Mouse (Mus musculus) intestine, postnatal 0 days (tissue): ENCODE data around the gene Themis2. TPM values are rescaled to one million over a fixed set of nuclear protein-coding genes. Genes with fewer than 3 reads are reported as not detected.

ENCODE experiments used
- ATAC-seq: fragments of 200-750 bp; cut with Nextera tagmentation; 2 replicates; pipeline ENCODE4 v1.8.0; 2017; ENCODE audit warnings: mild to moderate bottlenecking, moderate TSS enrichment, moderate library complexity
- H3K27ac ChIP-seq: fragments of 300-500 bp; sonication (generic); 2 replicates; pipeline ENCODE4 v1.5.1; 2014; ENCODE audit warnings: mild to moderate bottlenecking, low read depth, low read length, moderate library complexity
- H3K27me3 ChIP-seq: fragments of 300-500 bp; sonication (generic); replicated peaks from 2 replicates; pipeline ENCODE4 v1.6.1; 2014; ENCODE audit warnings: low read length, mixed read lengths; ENCODE audit not compliant: control insufficient read depth, insufficient read depth
- H3K36me3 ChIP-seq: fragments of 300-500 bp; sonication (generic); 2 replicates; pipeline ENCODE4 v1.6.1; 2014; ENCODE audit warnings: mild to moderate bottlenecking, moderate library complexity; ENCODE audit not compliant: control insufficient read depth, insufficient read depth
- H3K4me1 ChIP-seq: fragments of 300-500 bp; sonication (generic); replicated peaks from 2 replicates; pipeline ENCODE4 v1.6.1; 2014; ENCODE audit warnings: antibody characterized with exemption, low read length, mixed read lengths; ENCODE audit not compliant: control insufficient read depth, insufficient read depth
- H3K4me2 ChIP-seq: fragments of 300-500 bp; sonication (generic); replicated peaks from 2 replicates; pipeline ENCODE4 v1.6.1; 2014; ENCODE audit warnings: low read depth, mild to moderate bottlenecking, moderate library complexity
- H3K4me3 ChIP-seq: fragments of 300-500 bp; sonication (generic); 2 replicates; pipeline ENCODE4 v1.5.1; 2014; ENCODE audit warnings: low read depth, low read length
- H3K9ac ChIP-seq: fragments of 300-500 bp; sonication (generic); 2 replicates; pipeline ENCODE4 v1.6.1; 2014; ENCODE audit warnings: mild to moderate bottlenecking, low read depth, low read length
- H3K9me3 ChIP-seq: fragments of 300-500 bp; sonication (generic); 2 replicates; pipeline ENCODE4 v1.6.1; 2016; ENCODE audit warnings: mixed run types; ENCODE audit not compliant: control insufficient read depth
- CTCF ChIP-seq: sonication (generic); IDR thresholded peaks from 2 replicates; pipeline ENCODE4 v1.5.1; 2016; ENCODE audit warnings: low read depth, mild to moderate bottlenecking, control low read depth, antibody characterized with exemption, moderate library complexity
- WGBS: fragments of 180-500 bp; shearing (Covaris S2); extraction: QIAGEN DNeasy Blood & Tissue Kit; methylation state at CpG from one replicate; pipeline ENCODE4 v1.1.7; 2014; 5-methylcytosine and 5-hydroxymethylcytosine counted together
- polyA plus RNA-seq: library from polyadenylated mRNA; unstranded; fragments of >200 nt; fragmentation: Nextera tagmentation; extraction: Ambion mirVana; gene quantifications from 2 replicates; pipeline ENCODE4 v1.2.1, GENCODE M21; 2015

The Themis2 gene
- polyA plus RNA-seq, 1 experiment from 2014 or later: 1.3 TPM

DNA sequence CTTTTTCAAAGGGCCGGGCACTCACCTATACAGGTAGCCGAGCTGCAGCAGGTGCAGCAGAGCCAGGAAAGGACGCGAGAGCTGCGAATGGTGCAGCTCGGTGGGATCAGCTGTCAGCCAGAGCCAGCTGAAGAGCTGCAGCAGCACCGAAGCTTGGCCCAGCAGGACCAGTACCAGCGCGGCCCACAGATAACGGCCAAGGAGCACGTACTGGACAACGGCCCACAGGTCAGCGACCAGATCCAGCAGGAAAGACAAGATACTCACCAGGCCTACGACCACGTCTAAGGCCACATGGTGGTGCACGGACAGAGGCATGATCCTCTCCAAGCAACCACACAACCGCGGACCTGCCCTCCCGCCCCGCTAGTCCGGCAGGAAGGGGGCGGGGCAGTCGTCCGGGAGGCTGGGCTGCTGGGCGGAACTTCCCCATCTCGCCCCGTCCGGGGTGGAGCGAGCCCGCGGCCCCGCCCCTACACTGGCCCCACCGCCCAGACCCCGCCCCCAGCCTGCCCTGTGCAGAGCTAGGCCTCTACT lies 64.0 kb downstream of the Themis2 start, which contains the start of gene Xkr8:
Gene Xkr8, minus strand, starts transcription at position 399 of the 537 bp plus-strand sequence.
- WGBS: 1% methylated on average over 33 of the region's 34 CpGs
- H3K4me1 ChIP-seq: no peaks in the 10 kb centered on the region
- peak within 1 kb of the TSS; percentile 85 for H3K4me2 ChIP-seq
- peak; percentile 50 for TF ChIP-seq CTCF
- ATAC-seq: peak; percentile 85
- H3K4me3 ChIP-seq: peak within 1 kb of the TSS; percentile 52
- H3K9ac ChIP-seq: peak within 1 kb of the TSS; percentile 45; the same call in 1 of the 2 replicates
- H3K36me3 ChIP-seq: no peaks in the 10 kb centered on the region
- H3K9me3 ChIP-seq: no peaks in the 10 kb centered on the region
- H3K27ac ChIP-seq: no peak within 1 kb of the TSS
- H3K27me3 ChIP-seq: no peaks in the 10 kb centered on the region

Other genes with a start within 250 kb of the Themis2 start
- gene Ptafr, start 232.3 kb downstream of the Themis2 start, polyA plus RNA-seq: 4.7 and 5.2 TPM in 2 replicates
- 10.1 and 10.8 TPM in 2 replicates for gene Eya3, start 157.4 kb downstream of the Themis2 start, polyA plus RNA-seq
- 1.8 and 3.3 TPM in 2 replicates for gene Xkr8, start 63.8 kb downstream of the Themis2 start, polyA plus RNA-seq
- 2.9 TPM in 2 replicates for gene Smpdl3b, start 39.1 kb downstream of the Themis2 start, polyA plus RNA-seq
- gene Rpa2, start 28.1 kb downstream of the Themis2 start, polyA plus RNA-seq: 26.6 and 27.9 TPM in 2 replicates
- gene Ppp1r8, start 46.8 kb upstream of the Themis2 start, polyA plus RNA-seq: 16.8 and 18.5 TPM in 2 replicates
- 52.9 and 53.7 TPM in 2 replicates for gene Stx12, start 88.1 kb upstream of the Themis2 start, polyA plus RNA-seq
- 46.5 and 58.8 TPM in 2 replicates for gene Fam76a, start 126.2 kb upstream of the Themis2 start, polyA plus RNA-seq
- 2.0 and 2.4 TPM in 2 replicates for gene Fgr, start 177.7 kb upstream of the Themis2 start, polyA plus RNA-seq
- gene Ahdc1, start 214.9 kb upstream of the Themis2 start, polyA plus RNA-seq: 2.4 and 3.1 TPM in 2 replicates